Mouse (Mus musculus): ENCODE measurements around the gene A1cf. TPM values are rescaled to one million over a fixed set of nuclear protein-coding genes. Genes with fewer than 3 reads are reported as not detected.

The A1cf gene
- total RNA-seq, 1 experiment, result not detected

DNA sequence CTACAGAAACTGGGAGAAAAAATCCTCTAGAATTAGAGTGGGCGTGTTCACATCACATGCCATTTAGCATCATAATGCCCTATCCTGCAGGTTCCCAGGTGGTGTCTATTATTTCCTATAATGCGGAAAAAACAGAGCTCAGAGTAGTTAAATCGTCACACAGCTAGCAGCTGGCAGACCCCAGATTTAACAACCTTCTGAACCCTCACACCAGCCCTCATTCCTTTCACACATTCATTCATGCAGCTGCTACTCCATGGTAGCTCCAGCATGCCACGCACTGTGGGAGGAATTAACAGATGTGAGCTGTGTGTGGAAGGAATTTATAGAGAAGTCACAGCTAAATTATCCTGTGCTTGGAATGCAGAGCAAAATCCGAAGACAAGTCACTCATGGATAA, 53.3 kb downstream of the A1cf start:
- DNase-seq (ENCODE audit: low read depth, low spot score), result peak; percentile 27
- peaks cover 0 to 7% of the 10 kb centered on the region in 2 experiments; a peak in 2 of 4 replicates for H3K4me1 ChIP-seq (ENCODE audit: control insufficient read depth in 2 of 2, insufficient read depth in 2 of 2, low read length in 2 of 2, poor library complexity in 1 of 2)
- no peak for TF ChIP-seq ZNF384 (IDR thresholded peaks at IDR 0.05; ENCODE audit: low read depth, low read length)
- TF ChIP-seq MAFK (IDR thresholded peaks at IDR 0.05; ENCODE audit: insufficient read depth, low read depth, low read length), result no peak
- no peak for TF ChIP-seq ZC3H11A (IDR thresholded peaks at IDR 0.05; ENCODE audit: borderline replicate concordance, low read depth, low read length)
- TF ChIP-seq HCFC1 (IDR thresholded peaks at IDR 0.05; ENCODE audit: borderline replicate concordance, insufficient read depth, low read length), result no peak
- no peak for TF ChIP-seq CHD2 (IDR thresholded peaks at IDR 0.05; ENCODE audit: low read depth, low read length)

DNA sequence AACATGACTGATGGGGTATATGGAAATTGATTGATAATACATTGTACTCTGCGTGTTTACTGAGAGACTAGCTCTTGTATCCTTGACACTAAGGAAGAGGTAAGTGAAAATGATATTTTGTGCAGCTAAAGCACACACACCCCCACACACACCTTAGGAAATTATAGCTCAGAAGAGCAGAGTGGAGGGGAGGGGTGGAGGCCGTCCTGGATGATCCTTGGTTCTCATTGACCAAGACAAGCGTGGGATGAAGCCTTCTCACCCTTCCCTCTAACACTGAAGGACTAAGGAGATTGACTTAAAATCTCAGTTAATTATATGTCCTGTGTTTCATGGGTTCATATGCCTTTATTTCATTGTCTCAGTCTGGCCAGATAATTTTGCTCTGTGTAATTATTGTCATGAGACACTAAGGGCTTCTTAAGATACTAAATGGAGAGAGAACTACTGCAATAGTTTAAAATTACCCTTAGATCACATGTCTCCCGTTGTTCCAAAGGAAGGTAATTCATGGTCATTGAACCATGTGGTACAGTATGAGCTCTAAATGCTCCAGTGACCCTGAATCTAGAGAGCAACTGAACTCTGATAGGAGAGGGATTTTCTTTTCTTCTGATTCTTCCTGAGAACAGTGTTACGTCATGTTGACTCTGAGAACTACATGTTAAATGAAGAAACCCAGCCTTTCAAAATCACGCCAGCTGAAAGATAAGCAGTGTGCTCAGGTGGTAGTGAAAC, 55.2 kb downstream of the A1cf start:
- H3K4me3 ChIP-seq (ENCODE audit: insufficient read depth in 1 of 2, low read depth in 1 of 2, low read length in 2 of 2, poor library complexity in 1 of 2, severe bottlenecking in 1 of 2), result no peak overlapping the region
- H3K4me1 ChIP-seq (ENCODE audit: control insufficient read depth in 2 of 2, insufficient read depth in 2 of 2, low read length in 2 of 2, poor library complexity in 1 of 2), result peaks cover 0 to 7% of the 10 kb centered on the region in 2 experiments; a peak in 2 of 4 replicates
- H3K27ac ChIP-seq (ENCODE audit: insufficient read depth, low read depth, low read length, poor library complexity, severe bottlenecking), result no peak overlapping the region
- TF ChIP-seq HCFC1 (IDR thresholded peaks at IDR 0.05; ENCODE audit: borderline replicate concordance, insufficient read depth, low read length), result no peak
- no peak for TF ChIP-seq MAFK (IDR thresholded peaks at IDR 0.05; ENCODE audit: insufficient read depth, low read depth, low read length)
- TF ChIP-seq CHD2 (IDR thresholded peaks at IDR 0.05; ENCODE audit: low read depth, low read length), result no peak
- no peak for TF ChIP-seq ZC3H11A (IDR thresholded peaks at IDR 0.05; ENCODE audit: borderline replicate concordance, low read depth, low read length)
- no peak for TF ChIP-seq ZNF384 (IDR thresholded peaks at IDR 0.05; ENCODE audit: low read depth, low read length)
- no peaks in the 10 kb centered on the region for H3K9me3 ChIP-seq (ENCODE audit: control insufficient read depth, insufficient read depth, low read depth, low read length)
- in situ Hi-C loops (cut with MboI; ENCODE audit: low sequenced_read_pairs in 2 of 2, unreplicated experiment in 2 of 2), result no loop called here
- no peak for DNase-seq (ENCODE audit: low read depth, low spot score)
- H3K36me3 ChIP-seq (ENCODE audit: control insufficient read depth, insufficient read depth, low read length, poor library complexity, severe bottlenecking), result no peaks in the 10 kb centered on the region
- no peak overlapping the region for H3K9ac ChIP-seq (ENCODE audit: insufficient read depth, low read depth, low read length, poor library complexity, severe bottlenecking)

More for the DNA sequence above, 53.3 kb downstream of the A1cf start:
- Histone ChIP-seq H3K27ac (ENCODE audit: insufficient read depth, low read depth, low read length, poor library complexity, severe bottlenecking) (no peak overlapping the region), H3K9me3 (ENCODE audit: control insufficient read depth, insufficient read depth, low read depth, low read length) (no peaks in the 10 kb centered on the region), H3K4me3 (ENCODE audit: insufficient read depth in 1 of 2, low read depth in 1 of 2, low read length in 2 of 2, poor library complexity in 1 of 2, severe bottlenecking in 1 of 2) (no peak overlapping the region), H3K36me3 (ENCODE audit: control insufficient read depth, insufficient read depth, low read length, poor library complexity, severe bottlenecking) (no peaks in the 10 kb centered on the region), H3K9ac (ENCODE audit: insufficient read depth, low read depth, low read length, poor library complexity, severe bottlenecking) (no peak overlapping the region)
- in situ Hi-C loops (cut with MboI; ENCODE audit: low sequenced_read_pairs in 2 of 2, unreplicated experiment in 2 of 2), result no loop called here

DNA sequence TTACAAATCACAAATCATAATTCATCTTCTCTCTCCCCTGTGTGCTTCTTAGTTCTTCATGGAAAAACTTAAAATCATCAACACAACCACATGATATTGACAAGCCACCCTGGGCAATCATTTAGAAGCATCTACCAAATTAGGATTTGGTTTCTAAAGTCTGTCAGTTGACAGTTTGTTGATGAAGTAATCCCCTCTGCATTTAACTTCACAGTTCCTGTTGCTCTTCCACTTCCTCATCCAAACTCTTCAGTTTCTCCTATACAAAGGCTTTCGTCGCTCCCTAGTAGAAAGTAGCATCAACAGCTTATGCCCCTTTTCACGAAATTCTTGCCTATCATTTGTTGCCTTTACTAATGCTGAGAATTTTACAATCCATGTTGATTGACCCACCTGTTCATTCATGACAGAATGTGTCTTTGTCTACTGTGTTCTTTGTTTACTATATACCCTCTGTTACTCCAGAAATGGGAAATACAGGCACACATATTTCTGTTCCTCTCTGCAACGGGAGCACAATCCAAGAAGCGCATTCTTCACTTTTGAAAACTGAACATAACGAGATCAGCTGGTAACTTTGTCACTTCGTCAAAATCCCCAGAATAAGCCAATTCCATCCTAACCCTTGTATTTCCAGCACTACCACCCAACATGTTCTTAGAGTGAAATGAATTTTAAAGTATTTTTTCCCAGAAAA, 82.4 kb downstream of the A1cf start:
- H3K9me3 ChIP-seq (ENCODE audit: control insufficient read depth, insufficient read depth, low read depth, low read length), result no peaks in the 10 kb centered on the region
- H3K36me3 ChIP-seq (ENCODE audit: control insufficient read depth, insufficient read depth, low read length, poor library complexity, severe bottlenecking), result no peaks in the 10 kb centered on the region
- H3K27ac ChIP-seq (ENCODE audit: insufficient read depth, low read depth, low read length, poor library complexity, severe bottlenecking), result no peak overlapping the region
- no peak overlapping the region for H3K4me3 ChIP-seq (ENCODE audit: insufficient read depth in 1 of 2, low read depth in 1 of 2, low read length in 2 of 2, poor library complexity in 1 of 2, severe bottlenecking in 1 of 2)
- no peak for TF ChIP-seq HCFC1 (IDR thresholded peaks at IDR 0.05; ENCODE audit: borderline replicate concordance, insufficient read depth, low read length)
- no peak for TF ChIP-seq MAFK (IDR thresholded peaks at IDR 0.05; ENCODE audit: insufficient read depth, low read depth, low read length)
- TF ChIP-seq CHD2 (IDR thresholded peaks at IDR 0.05; ENCODE audit: low read depth, low read length), result no peak
- TF ChIP-seq ZC3H11A (IDR thresholded peaks at IDR 0.05; ENCODE audit: borderline replicate concordance, low read depth, low read length), result no peak
- in situ Hi-C loops (cut with MboI; ENCODE audit: low sequenced_read_pairs in 2 of 2, unreplicated experiment in 2 of 2), result loop anchor here in 1 of 2 experiments (25.0 kb wide), 1 partner anchor 511 kb away; the partner anchor contains the start of gene Rpl9-ps6
- no peaks in the 10 kb centered on the region for H3K4me1 ChIP-seq (ENCODE audit: control insufficient read depth in 2 of 2, insufficient read depth in 2 of 2, low read length in 2 of 2, poor library complexity in 1 of 2)
- H3K9ac ChIP-seq (ENCODE audit: insufficient read depth, low read depth, low read length, poor library complexity, severe bottlenecking), result no peak overlapping the region
- no peak for DNase-seq (ENCODE audit: low read depth, low spot score)

DNA sequence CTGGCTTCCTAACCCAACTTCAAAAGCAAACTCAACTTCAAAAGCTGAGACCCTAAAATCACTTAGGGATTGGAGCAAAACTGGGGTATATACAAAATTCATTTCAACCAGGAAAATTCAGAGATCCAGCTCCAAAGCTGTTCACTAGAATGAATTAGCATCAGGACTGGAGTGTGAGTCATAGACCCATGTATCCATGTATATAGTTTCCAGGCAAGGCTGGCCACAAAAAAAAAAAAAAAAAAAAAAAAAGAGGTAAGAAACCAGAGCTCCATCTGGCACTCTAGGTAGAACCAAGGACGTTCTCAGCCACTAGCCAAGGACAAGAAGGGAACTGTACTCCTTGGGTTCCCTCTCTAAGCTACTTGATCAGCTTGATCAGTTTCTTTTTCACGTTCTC, 85.2 kb downstream of the A1cf start:
- H3K27ac ChIP-seq (ENCODE audit: insufficient read depth, low read depth, low read length, poor library complexity, severe bottlenecking), result no peak overlapping the region
- TF ChIP-seq ZC3H11A (IDR thresholded peaks at IDR 0.05; ENCODE audit: borderline replicate concordance, low read depth, low read length) (no peak), MAFK (IDR thresholded peaks at IDR 0.05; ENCODE audit: insufficient read depth, low read depth, low read length) (no peak), CHD2 (IDR thresholded peaks at IDR 0.05; ENCODE audit: low read depth, low read length) (no peak), HCFC1 (IDR thresholded peaks at IDR 0.05; ENCODE audit: borderline replicate concordance, insufficient read depth, low read length) (no peak), ZNF384 (IDR thresholded peaks at IDR 0.05; ENCODE audit: low read depth, low read length) (no peak)
- no peaks in the 10 kb centered on the region for H3K4me1 ChIP-seq (ENCODE audit: control insufficient read depth in 2 of 2, insufficient read depth in 2 of 2, low read length in 2 of 2, poor library complexity in 1 of 2)
- no peaks in the 10 kb centered on the region for H3K9me3 ChIP-seq (ENCODE audit: control insufficient read depth, insufficient read depth, low read depth, low read length)
- H3K36me3 ChIP-seq (ENCODE audit: control insufficient read depth, insufficient read depth, low read length, poor library complexity, severe bottlenecking), result no peaks in the 10 kb centered on the region
- in situ Hi-C loops (cut with MboI; ENCODE audit: low sequenced_read_pairs in 2 of 2, unreplicated experiment in 2 of 2), result loop anchor here in 1 of 2 experiments (25.0 kb wide), 1 partner anchor 509 kb away; the partner anchor contains the start of gene Rpl9-ps6
- no peak overlapping the region for H3K4me3 ChIP-seq (ENCODE audit: insufficient read depth in 1 of 2, low read depth in 1 of 2, low read length in 2 of 2, poor library complexity in 1 of 2, severe bottlenecking in 1 of 2)
- DNase-seq (ENCODE audit: low read depth, low spot score), result no peak
- no peak overlapping the region for H3K9ac ChIP-seq (ENCODE audit: insufficient read depth, low read depth, low read length, poor library complexity, severe bottlenecking)
